In genomic region chr15:27943486-27944195, GRCm38 (mm10) we compare ENCODE assay signal across 8 mouse cellular contexts.
DNase-seq lines count a peak whose midpoint lies in the region; ATAC-seq lines count a peak whose summit lies in the region.

No protein-coding gene starts in this region.

- H3K36me3 ChIP-seq in embryonic facial prominence, embryonic 15.5 days = no peaks in the 10 kb centered on the region
- H3K36me3 ChIP-seq in hindbrain, embryonic 16.5 days (ENCODE audit: control insufficient read depth, insufficient read depth, low read length) = no peaks in the 10 kb centered on the region
- no peaks in the 10 kb centered on the region for H3K36me3 ChIP-seq in neural tube, embryonic 14.5 days (ENCODE audit: control insufficient read depth, insufficient read depth, low read length)

- peak; percentile 56; the same call in 1 of the 2 replicates for ATAC-seq in embryonic facial prominence, embryonic 15.5 days (ENCODE audit: insufficient number of reproducible peaks, low FRiP score, low TSS enrichment, low read depth)
- peak; percentile 68 for ATAC-seq in hindbrain, embryonic 16.5 days
- peak; percentile 69; the same call in 1 of the 2 replicates for ATAC-seq in neural tube, embryonic 14.5 days (ENCODE audit: low read depth)

- H3K4me2 ChIP-seq in embryonic facial prominence, embryonic 15.5 days (replicated peaks) = no peak overlapping the region
- H3K4me2 ChIP-seq in hindbrain, embryonic 16.5 days (ENCODE audit: low read length) = peak overlapping the region; percentile 37
- peak overlapping the region; percentile 15; the same call in 1 of the 2 replicates for H3K4me2 ChIP-seq in neural tube, embryonic 14.5 days (ENCODE audit: low read depth, low read length)

- no peak overlapping the region for H3K4me3 ChIP-seq in embryonic facial prominence, embryonic 15.5 days (replicated peaks)
- no peak overlapping the region for H3K4me3 ChIP-seq in hindbrain, embryonic 16.5 days (ENCODE audit: low read length)
- H3K4me3 ChIP-seq in neural tube, embryonic 14.5 days (ENCODE audit: low read depth, low read length) = no peak overlapping the region

- no peaks in the 10 kb centered on the region for H3K9me3 ChIP-seq in embryonic facial prominence, embryonic 15.5 days (replicated peaks)
- no peaks in the 10 kb centered on the region for H3K9me3 ChIP-seq in hindbrain, embryonic 16.5 days (ENCODE audit: control insufficient read depth, low read length)
- H3K9me3 ChIP-seq in neural tube, embryonic 14.5 days (ENCODE audit: control insufficient read depth, low read length) = no peaks in the 10 kb centered on the region

- no peak overlapping the region for H3K27ac ChIP-seq in embryonic facial prominence, embryonic 15.5 days (replicated peaks)
- peak overlapping the region; percentile 19; the same call in 1 of the 2 replicates for H3K27ac ChIP-seq in hindbrain, embryonic 16.5 days (ENCODE audit: low read depth, low read length)
- peak overlapping the region; percentile 25; the same call in 1 of the 2 replicates for H3K27ac ChIP-seq in neural tube, embryonic 14.5 days (ENCODE audit: low read depth, low read length)

- no peak overlapping the region for H3K9ac ChIP-seq in embryonic facial prominence, embryonic 15.5 days
- H3K9ac ChIP-seq in hindbrain, embryonic 16.5 days (ENCODE audit: low read depth, low read length) = 0 out of 2 replicates have a peak overlapping the region, but pooled peaks have one; percentile 17
- no peak overlapping the region for H3K9ac ChIP-seq in neural tube, embryonic 14.5 days (replicated peaks; ENCODE audit: low read depth, low read length)

- H3K4me1 ChIP-seq in embryonic facial prominence, embryonic 15.5 days = peaks cover 55% of the 10 kb centered on the region
- peaks cover 58% of the 10 kb centered on the region for H3K4me1 ChIP-seq in hindbrain, embryonic 16.5 days (ENCODE audit: control insufficient read depth, insufficient read depth, low read depth, low read length)
- peaks cover 43% of the 10 kb centered on the region for H3K4me1 ChIP-seq in neural tube, embryonic 14.5 days (ENCODE audit: control insufficient read depth, insufficient read depth, low read length)

- 43% methylated on average over 18 of the region's 18 CpGs for WGBS in embryonic facial prominence, embryonic 15.5 days
- 14% methylated on average over 18 of the region's 18 CpGs for WGBS in hindbrain, embryonic 16.5 days
- WGBS in neural tube, embryonic 14.5 days = 19% methylated on average over 18 of the region's 18 CpGs

- no peaks in the 10 kb centered on the region for H3K27me3 ChIP-seq in embryonic facial prominence, embryonic 15.5 days
- H3K27me3 ChIP-seq in hindbrain, embryonic 16.5 days (replicated peaks; ENCODE audit: control insufficient read depth, insufficient read depth, low read length) = no peaks in the 10 kb centered on the region
- no peaks in the 10 kb centered on the region for H3K27me3 ChIP-seq in neural tube, embryonic 14.5 days (ENCODE audit: control insufficient read depth, insufficient read depth, low read length)

- peak; percentile 55 for DNase-seq in adrenal gland, adult 2 months
- no peak for DNase-seq in adrenal gland, adult 8-10 months
- DNase-seq in MN1 (ENCODE audit: low spot score) = peak; percentile 70
- no peak for DNase-seq in thymus, postnatal 14 days
- DNase-seq in urinary bladder, postnatal 4 days (ENCODE audit: low spot score in 2 of 2) = no peak

Comparison
In these comparisons a context has a peak if more than half of its experiments do, and no peak if none do; other contexts are left out.
1. DNase-seq: peak in adrenal gland, adult 2 months (single experiment) and MN1 (single experiment); none in adrenal gland, adult 8-10 months (single experiment), thymus, postnatal 14 days (single experiment) and urinary bladder, postnatal 4 days (0 of 2).
2. Peak in every context shown above with its lines, with median percentiles within 50 percentile points of each other: ATAC-seq.